Mouse (Mus musculus): Measurements from ENCODE around the gene Dohh.

GRCm38 (mm10) chr10:81362336-81362949, 21.8 kb upstream of the Dohh start:
- TF ChIP-seq POLR2A (IDR thresholded peaks at IDR 0.05; ENCODE audit: borderline replicate concordance, control insufficient read depth, low read depth, low read length) (peak; percentile 66; the same call in 1 of the 2 replicates), CTCF (IDR thresholded peaks at IDR 0.05; ENCODE audit: control insufficient read depth, insufficient read depth, low read length) (no peak)

All from bone marrow, adult 2 months (tissue).